Mouse (Mus musculus) c-Kit-negative CD71-positive TER-119-positive erythroid progenitor cells, embryonic 14.5 days (primary cell): ENCODE results near the gene Rsrc1.
A peak's percentile ranks its signal among the peaks of the same experiment; 100 is the strongest.

Experiments
- DNase-seq: peaks from one replicate; pipeline ENCODE4 v3.0.0-alpha.2; 2013; ENCODE audit warnings: low read depth, low spot score

Gene Rsrc1

GRCm38 (mm10) chr3:67280247-67280646 is 299.1 kb downstream of the Rsrc1 start:
- DNase-seq, result peak; percentile 2

- DNase-seq, result no peak
Observed at GRCm38 (mm10) chr3:67284039-67284438, 302.8 kb downstream of the Rsrc1 start.

GRCm38 (mm10) chr3:67284848-67285247 is 303.7 kb downstream of the Rsrc1 start:
- no peak for DNase-seq

- no peak for DNase-seq
Observed at GRCm38 (mm10) chr3:67288664-67289063, 307.5 kb downstream of the Rsrc1 start.

- no peak for DNase-seq
Observed at GRCm38 (mm10) chr3:67289482-67289881, 308.3 kb downstream of the Rsrc1 start.

- DNase-seq, result no peak
Observed at GRCm38 (mm10) chr3:67308725-67309124, 327.5 kb downstream of the Rsrc1 start.

GRCm38 (mm10) chr3:67309644-67310311 is 328.6 kb downstream of the Rsrc1 start:
- DNase-seq, result no peak

GRCm38 (mm10) chr3:67311436-67311835 is 330.2 kb downstream of the Rsrc1 start:
- DNase-seq, result no peak

- no peak for DNase-seq
Observed at GRCm38 (mm10) chr3:67322422-67322821, 341.2 kb downstream of the Rsrc1 start.

- DNase-seq, result no peak
Observed at GRCm38 (mm10) chr3:67339558-67339957, 358.4 kb downstream of the Rsrc1 start.

GRCm38 (mm10) chr3:67340921-67341320 is 359.7 kb downstream of the Rsrc1 start:
- no peak for DNase-seq

- DNase-seq, result no peak
Observed at GRCm38 (mm10) chr3:67343004-67343662, 361.9 kb downstream of the Rsrc1 start.

GRCm38 (mm10) chr3:67344599-67344998 is 363.4 kb downstream of the Rsrc1 start:
- DNase-seq, result no peak

GRCm38 (mm10) chr3:67346674-67347073 is 365.5 kb downstream of the Rsrc1 start:
- no peak for DNase-seq

GRCm38 (mm10) chr3:67351406-67352127 is 370.4 kb downstream of the Rsrc1 start:
- DNase-seq, result no peak

- DNase-seq, result peak; percentile 36
Observed at GRCm38 (mm10) chr3:67352128-67352762, 371.1 kb downstream of the Rsrc1 start.

GRCm38 (mm10) chr3:67352763-67353149 is 371.6 kb downstream of the Rsrc1 start:
- no peak for DNase-seq

- no peak for DNase-seq
Observed at GRCm38 (mm10) chr3:67358376-67358775, 377.2 kb downstream of the Rsrc1 start.

GRCm38 (mm10) chr3:67366087-67366892 is 385.1 kb downstream of the Rsrc1 start:
- no peak for DNase-seq

GRCm38 (mm10) chr3:67367481-67367880 is 386.3 kb downstream of the Rsrc1 start:
- DNase-seq, result no peak

GRCm38 (mm10) chr3:67369407-67370079 is 388.4 kb downstream of the Rsrc1 start:
- no peak for DNase-seq
